Mouse (Mus musculus) central nervous system, embryonic 18 days (tissue): ENCODE results near the gene Camkv. TPM values are rescaled to one million over a fixed set of nuclear protein-coding genes. Genes with fewer than 3 reads are reported as not detected.

Experiments
- polyA plus RNA-seq: library from polyadenylated mRNA; depleted of rRNA; stranded (reverse); fragments of >200 nt; gene quantifications from 2 replicates; pipeline ENCODE4 v1.2.3, GENCODE M21; 2012; rRNA removed

The Camkv gene
- 249 and 282 TPM in 2 replicates for polyA plus RNA-seq

DNA sequence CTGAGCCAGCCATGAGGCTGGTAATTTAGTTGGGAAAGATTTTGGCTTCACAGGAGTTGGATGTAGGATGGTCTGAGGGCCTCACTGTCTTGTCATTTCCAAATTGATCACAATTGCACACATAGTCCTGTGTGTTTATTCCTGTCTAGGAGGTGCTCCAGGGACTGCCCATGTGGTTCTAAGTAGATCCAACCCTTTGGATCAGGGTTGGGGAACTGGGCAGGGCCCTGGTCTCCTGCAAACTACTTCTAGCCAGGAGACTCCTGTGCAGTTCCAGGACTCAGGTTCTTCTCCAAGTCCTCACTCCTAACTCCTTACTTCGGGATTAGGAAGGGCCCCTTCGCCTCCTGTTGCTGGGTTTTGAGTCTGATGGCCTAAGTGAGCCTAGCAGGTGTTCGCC, at the start of gene Camkv:
Gene Camkv (plus strand): TSS at position 301 of the 400 bp plus-strand sequence.

DNA sequence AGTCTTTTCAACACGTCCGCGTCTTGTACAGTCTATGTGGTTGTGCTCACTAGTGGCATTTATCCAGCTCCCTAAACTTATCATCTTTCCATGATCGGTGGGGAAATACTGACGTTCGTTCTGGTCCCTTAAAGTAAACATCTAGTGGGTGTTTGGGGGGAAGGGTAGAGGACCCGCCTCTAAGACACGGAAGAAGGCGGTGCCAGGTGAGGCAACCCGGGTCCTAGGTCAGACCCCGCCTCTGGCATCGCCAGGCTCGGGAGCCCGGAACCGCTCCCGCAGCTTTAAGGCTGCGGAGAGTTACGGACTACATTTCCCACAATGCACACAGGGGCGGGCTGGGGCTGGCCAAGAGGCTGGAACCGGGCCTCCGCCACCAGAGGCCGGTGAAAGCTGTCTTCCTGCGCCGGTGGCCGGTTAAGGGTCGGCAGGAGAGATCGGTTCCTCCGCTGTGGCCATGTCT, 47.6 kb upstream of the Camkv start, which contains the start of gene Mon1a:
Gene Mon1a (plus strand): TSS at position 348 of the 463 bp plus-strand sequence.

GRCm38 (mm10) chr9:107906252-107906966, 29.1 kb upstream of the Camkv start, which contains the start of gene Mst1r:
Gene Mst1r, plus strand, starts transcription at chr9:107906873.

GRCm38 (mm10) chr9:107928169-107928568, 7.3 kb upstream of the Camkv start, which contains the start of gene Actl11:
Gene Actl11, plus strand, starts transcription at chr9:107928469.

DNA sequence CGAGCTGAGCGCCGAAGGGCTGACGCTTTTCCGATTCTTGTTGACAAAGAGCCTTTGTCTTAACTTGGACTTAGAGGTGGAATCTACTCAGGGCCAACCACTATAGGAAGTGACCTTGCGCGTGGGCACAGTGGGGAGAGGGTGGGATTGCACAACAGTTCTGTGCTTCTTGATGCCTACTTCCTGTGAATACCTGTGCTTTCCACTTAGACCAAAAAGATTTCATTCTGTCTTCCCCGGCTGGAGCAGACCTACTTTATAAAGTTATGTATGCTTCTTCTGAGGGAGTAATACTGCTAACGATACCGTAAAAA, 14.4 kb downstream of the Camkv start, which contains the start of gene Traip:
Gene Traip (plus strand): TSS at position 215 of the 314 bp plus-strand sequence.

GRCm38 (mm10) chr9:107975399-107976386, 40.2 kb downstream of the Camkv start, which contains the start of gene Uba7:
Gene Uba7, plus strand, starts transcription at chr9:107975505.

GRCm38 (mm10) chr9:107982681-107983346, 47.3 kb downstream of the Camkv start, which contains the start of gene Gm20661:
Gene Gm20661, plus strand, starts transcription at chr9:107983058.

GRCm38 (mm10) chr9:107985131-107986119, 50.0 kb downstream of the Camkv start, which contains the start of gene Inka1:
Gene Inka1, minus strand, starts transcription at chr9:107985879.

GRCm38 (mm10) chr9:107992197-107992596, 56.7 kb downstream of the Camkv start, which contains the start of gene Cdhr4:
Gene Cdhr4, plus strand, starts transcription at chr9:107992497.

GRCm38 (mm10) chr9:107996049-107996448, 60.6 kb downstream of the Camkv start, which contains the start of gene Gm20662:
Gene Gm20662, plus strand, starts transcription at chr9:107996349.

Other genes with a start within 250 kb of the Camkv start
- 109 and 131 TPM in 2 replicates for gene Sema3f, start 225.2 kb upstream of the Camkv start, polyA plus RNA-seq
- 193 and 212 TPM in 2 replicates for gene Rbm5, start 164.7 kb upstream of the Camkv start, polyA plus RNA-seq
- gene Rbm6, start 62.4 kb upstream of the Camkv start, polyA plus RNA-seq, result 84.9 and 89.6 TPM in 2 replicates
- gene Mon1a, start 47.5 kb upstream of the Camkv start, polyA plus RNA-seq, result 27.4 and 28.6 TPM in 2 replicates
- gene Mst1r, start 28.8 kb upstream of the Camkv start, polyA plus RNA-seq, result 4.4 and 5.7 TPM in 2 replicates
- not detected in 2 replicates for gene Actl11, start 7.2 kb upstream of the Camkv start, polyA plus RNA-seq
- gene Traip, start 14.5 kb downstream of the Camkv start, polyA plus RNA-seq, result 11.2 and 13.3 TPM in 2 replicates
- 6.6 and 9.3 TPM in 2 replicates for gene Uba7, start 39.8 kb downstream of the Camkv start, polyA plus RNA-seq
- gene Gm20661, start 47.4 kb downstream of the Camkv start, polyA plus RNA-seq, result 0.71 and 0.83 TPM in 2 replicates
- 11.5 and 14.8 TPM in 2 replicates for gene Inka1, start 50.2 kb downstream of the Camkv start, polyA plus RNA-seq
- 2.4 and 4.6 TPM in 2 replicates for gene Cdhr4, start 56.8 kb downstream of the Camkv start, polyA plus RNA-seq
- 2.7 and 3.6 TPM in 2 replicates for gene Gm20662, start 60.7 kb downstream of the Camkv start, polyA plus RNA-seq
- 145 and 151 TPM in 2 replicates for gene Ip6k1, start 66.8 kb downstream of the Camkv start, polyA plus RNA-seq
- gene Gmppb, start 113.6 kb downstream of the Camkv start, polyA plus RNA-seq, result 13.7 and 14.8 TPM in 2 replicates
- 1.8 and 2.4 TPM in 2 replicates for gene Amigo3, start 117.5 kb downstream of the Camkv start, polyA plus RNA-seq
- 0.08 TPM in 1 of 2 replicates, not detected in the other for gene Mst1, start 144.8 kb downstream of the Camkv start, polyA plus RNA-seq
- 69.5 and 73.6 TPM in 2 replicates for gene Rnf123, start 147.7 kb downstream of the Camkv start, polyA plus RNA-seq
- gene Apeh, start 158.9 kb downstream of the Camkv start, polyA plus RNA-seq, result 47.2 and 50.7 TPM in 2 replicates